Mouse (Mus musculus): ENCODE data around the gene Ncmap.

GRCm38 (mm10) chr4:135361722-135362121 is 36.3 kb downstream of the Ncmap start:
- TF ChIP-seq CTCF (IDR thresholded peaks at IDR 0.05; ENCODE audit: low read depth, low read length) (no peak), POLR2A (IDR thresholded peaks at IDR 0.05; ENCODE audit: insufficient read depth, low read length) (no peak), EP300 (IDR thresholded peaks at IDR 0.05; ENCODE audit: insufficient read depth, low read depth, low read length) (no peak)
